Mouse (Mus musculus): ENCODE data around the gene Dlx6. TPM values are rescaled to one million over a fixed set of nuclear protein-coding genes. Genes with fewer than 3 reads are reported as not detected.

The Dlx6 gene
- polyA plus RNA-seq, 1 experiment from 2014 or later, result 0.47 TPM

DNA sequence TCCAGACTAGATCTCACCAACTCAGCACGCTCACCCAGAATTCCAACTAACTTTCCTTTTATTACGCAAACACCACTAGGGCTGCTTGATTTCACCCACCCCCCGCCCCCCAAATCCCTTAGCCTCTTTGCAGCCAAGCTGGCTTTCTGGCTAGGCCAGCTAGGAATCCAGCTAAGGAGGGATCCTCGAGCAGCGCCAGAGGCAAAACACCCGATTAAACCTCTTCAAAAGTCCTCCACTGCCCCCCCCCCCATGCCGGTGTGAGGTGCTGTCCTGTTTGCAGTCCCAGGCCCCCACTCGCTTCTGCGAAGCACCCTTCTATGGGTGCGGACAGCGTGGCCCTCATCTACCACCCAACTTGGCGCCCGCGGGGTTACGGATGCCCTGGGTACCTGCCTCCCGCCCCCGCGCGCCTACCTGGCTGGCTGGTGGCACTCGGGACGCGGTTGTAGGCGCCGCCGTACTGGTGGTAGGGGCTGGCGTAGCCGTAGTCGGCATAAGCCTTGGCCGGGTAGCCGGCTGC lies 18.0 kb downstream of the Dlx6 start:
- H3K36me3 ChIP-seq, result no peaks in the 10 kb centered on the region
- DNase-seq (ENCODE audit: low spot score), result peak; percentile 42
- peak overlapping the region; percentile 73 for H3K27ac ChIP-seq
- peaks cover 39% of the 10 kb centered on the region for H3K4me1 ChIP-seq (replicated peaks)
- peak overlapping the region; percentile 58 for H3K4me3 ChIP-seq
- under 1% methylated on average over 30 of the region's 30 CpGs for WGBS
- no peaks in the 10 kb centered on the region for H3K9me3 ChIP-seq
- H3K27me3 ChIP-seq (ENCODE audit: insufficient read depth, poor library complexity, severe bottlenecking), result peaks cover 87% of the 10 kb centered on the region

DNA sequence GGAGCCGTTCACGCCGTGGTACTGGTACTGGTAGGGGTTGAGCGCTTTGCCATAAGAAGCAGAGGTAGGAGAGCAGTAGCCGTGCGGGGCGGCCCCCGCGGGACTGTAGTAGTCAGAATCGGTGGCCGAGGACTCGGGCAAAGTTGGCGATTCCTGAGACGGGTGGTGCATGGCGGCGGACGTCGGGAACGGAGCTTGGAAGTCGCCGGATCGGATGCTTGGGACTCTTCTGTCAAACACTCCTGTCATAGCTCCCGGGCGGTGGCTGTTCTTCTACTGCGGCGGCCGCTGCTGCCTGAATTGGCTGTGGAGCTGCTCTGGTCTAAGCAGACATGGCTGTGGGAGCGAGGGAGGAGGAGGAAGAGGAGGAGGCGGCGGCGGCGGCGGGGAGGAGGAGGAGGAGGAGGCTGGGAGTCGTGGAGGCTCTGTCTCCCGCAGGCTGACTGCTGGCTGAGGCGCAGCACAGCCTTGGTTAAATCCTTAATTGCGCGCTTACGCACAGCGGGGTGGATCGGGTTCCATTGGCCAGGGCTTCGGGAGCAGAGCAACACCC lies 18.6 kb downstream of the Dlx6 start, which contains the start of gene Dlx5:
Gene Dlx5 (minus strand): TSS at position 448 of the 553 bp plus-strand sequence.
- DNase-seq (ENCODE audit: low spot score), result peak; percentile 75
- Histone ChIP-seq H3K27ac (peak within 1 kb of the TSS; percentile 73), H3K4me1 (replicated peaks) (peaks cover 39% of the 10 kb centered on the region), H3K36me3 (no peaks in the 10 kb centered on the region), H3K4me3 (peak within 1 kb of the TSS; percentile 58), H3K9me3 (no peaks in the 10 kb centered on the region), H3K27me3 (ENCODE audit: insufficient read depth, poor library complexity, severe bottlenecking) (peaks cover 82% of the 10 kb centered on the region)
- WGBS, result under 1% methylated on average over 40 of the region's 42 CpGs

DNA sequence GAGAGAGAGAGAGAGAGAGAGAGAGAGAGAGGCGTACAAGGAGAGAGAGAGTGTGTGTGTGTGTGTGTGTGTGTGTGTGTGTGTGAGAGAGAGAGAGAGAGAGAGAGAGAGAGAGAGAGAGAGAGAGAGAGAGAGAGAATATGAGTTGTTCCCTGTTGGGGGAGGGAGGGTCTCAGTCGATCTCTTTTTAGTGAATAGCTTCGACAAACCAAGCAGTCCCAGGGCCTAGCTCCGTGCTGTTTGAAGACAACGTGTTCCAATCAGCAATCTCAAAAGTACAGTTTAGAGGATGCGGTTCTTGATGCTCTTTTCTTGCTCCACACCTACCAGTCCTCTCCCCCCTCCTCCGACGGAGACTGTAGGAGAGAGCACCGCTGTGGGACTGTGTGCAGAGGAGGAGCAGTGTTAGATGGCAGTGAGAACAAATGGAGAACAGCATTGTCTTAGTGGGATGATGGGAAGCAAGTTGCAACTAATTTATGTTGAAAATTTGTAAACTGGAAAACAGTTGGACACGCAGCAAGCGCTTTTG lies 19.2 kb downstream of the Dlx6 start:
- peaks cover 39% of the 10 kb centered on the region for H3K4me1 ChIP-seq (replicated peaks)
- H3K27ac ChIP-seq, result no peak overlapping the region
- DNase-seq (ENCODE audit: low spot score), result no peak
- peak overlapping the region; percentile 58 for H3K4me3 ChIP-seq
- WGBS, result 2% methylated on average over 11 of the region's 11 CpGs
- no peaks in the 10 kb centered on the region for H3K9me3 ChIP-seq
- no peaks in the 10 kb centered on the region for H3K36me3 ChIP-seq
- peaks cover 75% of the 10 kb centered on the region for H3K27me3 ChIP-seq (ENCODE audit: insufficient read depth, poor library complexity, severe bottlenecking)

DNA sequence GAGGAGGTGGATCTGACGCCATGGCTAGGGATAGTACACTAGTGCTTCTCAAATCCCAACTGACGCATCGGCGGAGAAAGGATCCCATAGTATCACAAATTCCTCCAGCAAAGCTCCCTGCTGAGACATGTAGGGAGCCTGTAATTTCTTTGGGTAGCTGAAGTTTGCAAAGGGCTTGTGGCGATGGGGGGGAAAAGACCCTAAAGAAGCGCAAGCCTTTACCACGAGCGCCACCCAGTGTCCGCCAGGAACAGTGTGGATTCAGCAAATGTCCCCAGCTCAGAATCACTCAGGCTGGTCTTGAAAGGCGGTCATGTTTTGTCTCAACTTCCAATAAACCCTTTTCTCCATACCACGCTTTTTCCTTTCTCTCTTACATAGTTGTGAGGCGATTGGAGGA lies 21.8 kb downstream of the Dlx6 start:
- Histone ChIP-seq H3K9me3 (no peaks in the 10 kb centered on the region), H3K27me3 (ENCODE audit: insufficient read depth, poor library complexity, severe bottlenecking) (peaks cover 50% of the 10 kb centered on the region), H3K4me1 (replicated peaks) (peaks cover 21% of the 10 kb centered on the region), H3K4me3 (no peak overlapping the region), H3K27ac (no peak overlapping the region), H3K36me3 (no peaks in the 10 kb centered on the region)
- DNase-seq (ENCODE audit: low spot score), result peak; percentile 80
- 3% methylated on average over 12 of the region's 12 CpGs for WGBS

- 88% methylated on average over 3 of the region's 3 CpGs for WGBS
- Histone ChIP-seq H3K27me3 (ENCODE audit: insufficient read depth, poor library complexity, severe bottlenecking) (peaks cover 38% of the 10 kb centered on the region), H3K4me1 (replicated peaks) (peaks cover 14% of the 10 kb centered on the region), H3K9me3 (no peaks in the 10 kb centered on the region), H3K27ac (no peak overlapping the region), H3K36me3 (no peaks in the 10 kb centered on the region), H3K4me3 (no peak overlapping the region)
- no peak for DNase-seq (ENCODE audit: low spot score)
Measured at GRCm38 (mm10) chr6:6886225-6886624, 23.1 kb downstream of the Dlx6 start.

- Histone ChIP-seq H3K27me3 (ENCODE audit: insufficient read depth, poor library complexity, severe bottlenecking) (0 out of 2 replicates have a peak, but pooled peaks cover 3% of the 10 kb centered on the region), H3K9me3 (no peaks in the 10 kb centered on the region), H3K4me3 (no peak overlapping the region), H3K36me3 (no peaks in the 10 kb centered on the region), H3K27ac (no peak overlapping the region), H3K4me1 (replicated peaks) (no peaks in the 10 kb centered on the region)
- WGBS, result 70% methylated on average over 6 of the region's 6 CpGs
- no peak for DNase-seq (ENCODE audit: low spot score)
Measured at GRCm38 (mm10) chr6:6890047-6890446, 26.9 kb downstream of the Dlx6 start.

DNA sequence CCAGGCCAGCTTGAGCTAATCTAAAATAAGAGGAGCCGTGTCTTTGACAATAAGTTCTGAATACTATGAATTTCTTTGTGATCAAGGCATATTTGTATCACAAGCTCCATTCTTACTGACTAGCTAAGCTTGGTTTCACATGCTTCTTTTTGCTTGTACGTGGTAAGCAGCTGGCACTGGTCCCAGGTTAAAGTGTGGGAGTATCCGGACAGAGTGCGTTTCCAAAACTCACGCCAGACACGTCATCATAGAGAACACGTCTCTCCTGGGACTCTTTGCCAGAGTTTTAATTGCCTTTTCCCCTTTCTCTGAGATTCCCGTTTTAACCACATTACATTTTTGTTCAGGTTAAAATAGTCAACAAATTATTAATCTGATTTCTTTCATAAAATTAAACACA lies 46.5 kb downstream of the Dlx6 start:
- Histone ChIP-seq H3K4me3 (no peak overlapping the region), H3K27ac (no peak overlapping the region), H3K4me1 (replicated peaks) (no peaks in the 10 kb centered on the region), H3K36me3 (no peaks in the 10 kb centered on the region), H3K9me3 (no peaks in the 10 kb centered on the region), H3K27me3 (ENCODE audit: insufficient read depth, poor library complexity, severe bottlenecking) (no peaks in the 10 kb centered on the region)
- DNase-seq (ENCODE audit: low spot score), result no peak
- 92% methylated on average over 8 of the region's 8 CpGs for WGBS

GRCm38 (mm10) chr6:6914304-6914703 lies 51.2 kb downstream of the Dlx6 start:
- H3K27me3 ChIP-seq (ENCODE audit: insufficient read depth, poor library complexity, severe bottlenecking), result no peaks in the 10 kb centered on the region
- no peak overlapping the region for H3K4me3 ChIP-seq
- no peaks in the 10 kb centered on the region for H3K36me3 ChIP-seq
- WGBS, result 89% methylated on average over 1 of the region's 1 CpGs
- H3K4me1 ChIP-seq (replicated peaks), result no peaks in the 10 kb centered on the region
- DNase-seq (ENCODE audit: low spot score), result no peak
- no peaks in the 10 kb centered on the region for H3K9me3 ChIP-seq
- no peak overlapping the region for H3K27ac ChIP-seq

- no peaks in the 10 kb centered on the region for H3K4me1 ChIP-seq (replicated peaks)
- H3K9me3 ChIP-seq, result no peaks in the 10 kb centered on the region
- no peak overlapping the region for H3K4me3 ChIP-seq
- H3K36me3 ChIP-seq, result no peaks in the 10 kb centered on the region
- 45% methylated on average over 5 of the region's 5 CpGs for WGBS
- no peaks in the 10 kb centered on the region for H3K27me3 ChIP-seq (ENCODE audit: insufficient read depth, poor library complexity, severe bottlenecking)
- H3K27ac ChIP-seq, result no peak overlapping the region
- peak; percentile 26 for DNase-seq (ENCODE audit: low spot score)
Measured at GRCm38 (mm10) chr6:6914849-6915525, 51.9 kb downstream of the Dlx6 start.

DNA sequence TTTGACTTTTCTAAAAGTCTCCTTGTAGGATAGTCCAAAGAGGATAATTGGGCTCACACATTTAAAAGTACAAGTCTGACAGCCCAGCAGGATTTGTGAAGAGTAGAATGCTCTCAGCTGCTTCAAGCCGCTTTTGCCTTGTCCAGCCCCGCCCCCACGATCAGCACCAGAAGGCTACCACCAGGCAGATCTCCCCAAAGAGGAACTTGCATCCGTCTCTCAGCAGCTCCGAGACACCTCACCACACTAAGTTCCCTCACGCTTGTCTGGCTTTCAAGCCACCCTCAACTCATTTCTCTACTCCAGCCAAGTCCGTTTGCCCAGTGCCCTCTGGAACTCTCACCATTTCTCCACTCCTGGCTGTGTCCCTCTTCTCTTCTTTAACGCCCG lies 52.4 kb downstream of the Dlx6 start:
- no peaks in the 10 kb centered on the region for H3K9me3 ChIP-seq
- 58% methylated on average over 9 of the region's 9 CpGs for WGBS

GRCm38 (mm10) chr6:6917334-6917733 lies 54.2 kb downstream of the Dlx6 start:
- Histone ChIP-seq H3K27me3 (ENCODE audit: insufficient read depth, poor library complexity, severe bottlenecking) (no peaks in the 10 kb centered on the region), H3K9me3 (no peaks in the 10 kb centered on the region), H3K36me3 (no peaks in the 10 kb centered on the region), H3K4me3 (no peak overlapping the region), H3K4me1 (replicated peaks) (no peaks in the 10 kb centered on the region), H3K27ac (no peak overlapping the region)
- WGBS, result 94% methylated on average over 4 of the region's 4 CpGs
- no peak for DNase-seq (ENCODE audit: low spot score)

More for the DNA sequence above, 52.4 kb downstream of the Dlx6 start:
- no peak for DNase-seq (ENCODE audit: low spot score)
- H3K4me1 ChIP-seq (replicated peaks), result no peaks in the 10 kb centered on the region
- H3K27me3 ChIP-seq (ENCODE audit: insufficient read depth, poor library complexity, severe bottlenecking), result no peaks in the 10 kb centered on the region
- no peak overlapping the region for H3K27ac ChIP-seq
- H3K4me3 ChIP-seq, result no peak overlapping the region
- H3K36me3 ChIP-seq, result no peaks in the 10 kb centered on the region

Measured in hindbrain, embryonic 10.5 days (tissue).